Mouse (Mus musculus) layer of hippocampus, adult 18-20 months (tissue): Measurements from ENCODE around the gene Slc9a3r1. TPM values are rescaled to one million over a fixed set of nuclear protein-coding genes. Genes with fewer than 3 reads are reported as not detected.

ENCODE experiments used
- DNase-seq, 2 experiments: peaks; one replicate each; pipeline ENCODE4 v3.0.0; 2022; ENCODE audit warnings: low spot score in 2 of 2
- long read RNA-seq: library from polyadenylated mRNA; stranded (forward); transcript quantifications from one replicate; pipeline ENCODE4 v2.0.0, GENCODE M21; 2021
- total RNA-seq, 2 experiments: library from RNA; stranded (reverse); gene quantifications; 2 replicates each; pipeline ENCODE4 v1.2.3; 2021

The Slc9a3r1 gene
- 10 to 100 TPM; 66.9 to 70.4 TPM for total RNA-seq
- long read RNA-seq, transcript Slc9a3r1-201 (6 exons, 1,925 nt), result major isoform, 30 of 33 reads
- long read RNA-seq, partial matches to known transcripts, result 3 of 33 reads
- long read RNA-seq, other reads (novel, unspliced or antisense), result 0 of 33 reads

GRCm38 (mm10) chr11:115162832-115163480, at the start of gene Slc9a3r1:
TSS of gene Slc9a3r1 (plus strand) at chr11:115163341.
- peak; percentile 86 to 96 for DNase-seq

DNA sequence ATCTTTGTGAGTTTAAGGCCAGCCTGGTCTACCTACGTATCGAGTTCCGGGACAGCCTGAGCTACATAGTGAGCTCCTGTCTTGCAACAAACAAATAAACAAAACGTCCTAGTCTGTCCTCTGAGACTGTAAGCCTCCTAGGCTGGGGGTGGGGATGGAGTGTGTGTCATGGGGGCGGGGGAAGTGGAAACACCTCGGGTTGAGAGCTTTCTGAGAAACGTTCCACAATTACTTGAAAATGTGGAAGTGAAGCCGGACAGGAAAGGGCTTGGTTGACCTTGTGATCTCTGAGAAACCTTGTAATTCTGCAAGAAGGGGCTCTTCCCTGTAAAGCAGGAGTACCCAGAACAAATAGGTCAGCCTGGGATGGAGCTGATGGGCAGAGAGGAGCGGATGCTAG, 43.7 kb upstream of the Slc9a3r1 start:
- no peak for DNase-seq

DNA sequence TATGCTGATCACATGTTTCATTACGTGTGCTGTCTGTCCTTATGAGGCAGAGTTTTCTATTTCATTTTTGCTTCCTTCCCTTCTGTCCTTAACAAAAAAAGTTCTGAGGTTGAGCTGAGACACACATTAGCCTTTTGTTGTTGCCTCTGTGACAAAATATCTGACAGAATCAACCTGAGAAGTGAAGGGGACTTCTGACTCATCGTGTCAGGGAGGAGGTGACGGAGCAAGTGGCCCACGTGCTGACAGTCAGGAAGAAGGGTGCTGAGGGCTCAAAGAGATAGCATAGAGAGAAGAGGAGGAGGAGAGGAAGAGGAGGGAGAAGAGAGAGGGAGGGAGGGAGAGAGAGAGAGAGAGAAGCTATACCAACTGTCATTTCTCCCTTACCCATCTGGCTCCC, 34.7 kb upstream of the Slc9a3r1 start:
- no peak for DNase-seq

DNA sequence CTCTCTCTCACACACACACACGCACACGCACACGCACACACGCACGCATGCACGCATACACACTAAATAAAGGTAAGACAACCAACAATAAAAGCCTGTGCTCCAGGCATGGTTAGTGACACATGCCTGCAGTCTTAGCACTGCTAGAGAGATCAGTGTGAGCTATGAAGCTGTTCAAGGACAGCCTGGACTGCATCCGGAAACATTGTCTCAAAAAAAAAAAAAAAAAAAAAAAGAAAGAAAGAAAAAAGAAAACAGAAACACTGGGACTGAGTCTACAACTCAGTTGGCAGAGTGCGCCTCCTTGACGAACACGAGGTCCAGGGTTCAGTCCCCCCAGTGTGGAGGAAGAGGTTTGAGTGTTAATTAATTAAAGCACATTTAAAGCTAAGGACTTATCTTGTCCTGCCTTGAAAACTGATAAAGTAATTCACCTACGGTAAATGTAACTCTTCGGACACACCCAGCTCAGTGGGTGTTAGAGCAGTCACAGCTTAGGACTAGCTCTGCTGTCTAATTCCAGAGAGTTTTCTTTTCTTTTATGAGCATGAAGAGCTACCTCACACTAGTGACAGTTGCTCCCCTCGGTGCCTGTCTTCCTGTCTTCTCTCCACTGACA, 33.5 kb upstream of the Slc9a3r1 start:
- DNase-seq, result no peak

GRCm38 (mm10) chr11:115131768-115132381, 31.3 kb upstream of the Slc9a3r1 start:
- DNase-seq, result no peak

- peak in 1 of 2 experiments; percentile 4 for DNase-seq
These were observed 29.3 kb upstream of the Slc9a3r1 start, which contains the start of gene Cd300lf for GRCm38 (mm10) chr11:115133800-115134199. TSS of gene Cd300lf (minus strand) at chr11:115133992.

DNA sequence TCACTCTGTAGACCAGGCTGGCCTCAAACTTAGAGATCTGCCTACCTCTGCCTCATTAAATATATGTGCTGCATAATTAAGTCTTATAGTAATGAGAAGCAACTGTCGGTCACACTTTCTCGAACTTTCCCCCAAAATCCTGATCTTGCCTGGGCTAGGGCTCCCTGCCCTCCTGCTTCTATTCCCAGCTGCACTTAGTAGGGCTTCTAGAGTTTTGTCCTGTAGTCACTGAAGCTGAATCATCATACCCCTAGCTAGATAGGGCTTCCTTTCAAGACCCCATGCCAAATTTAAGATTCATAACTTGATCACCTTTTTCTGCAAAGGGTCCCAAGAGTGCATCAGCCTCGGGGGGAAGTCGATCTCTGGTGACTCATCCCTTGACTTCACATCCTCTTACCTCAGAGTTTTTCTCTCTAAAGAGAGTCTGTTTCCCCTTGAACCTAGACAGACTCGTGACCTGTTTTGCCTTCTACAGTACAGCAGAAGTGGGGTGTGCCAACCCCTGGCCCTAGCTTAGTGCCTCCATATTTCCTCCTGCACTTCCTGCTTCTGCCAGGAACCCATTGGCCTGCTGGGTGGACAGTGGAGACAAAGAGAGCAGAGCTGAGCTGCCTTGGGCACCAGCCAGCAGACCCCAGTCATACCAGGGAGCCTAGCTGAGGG, 24.4 kb upstream of the Slc9a3r1 start:
- DNase-seq, result no peak

- no peak for DNase-seq
These were observed 21.2 kb upstream of the Slc9a3r1 start for GRCm38 (mm10) chr11:115141970-115142369.

GRCm38 (mm10) chr11:115147813-115148212, 15.3 kb upstream of the Slc9a3r1 start:
- DNase-seq, result no peak

DNA sequence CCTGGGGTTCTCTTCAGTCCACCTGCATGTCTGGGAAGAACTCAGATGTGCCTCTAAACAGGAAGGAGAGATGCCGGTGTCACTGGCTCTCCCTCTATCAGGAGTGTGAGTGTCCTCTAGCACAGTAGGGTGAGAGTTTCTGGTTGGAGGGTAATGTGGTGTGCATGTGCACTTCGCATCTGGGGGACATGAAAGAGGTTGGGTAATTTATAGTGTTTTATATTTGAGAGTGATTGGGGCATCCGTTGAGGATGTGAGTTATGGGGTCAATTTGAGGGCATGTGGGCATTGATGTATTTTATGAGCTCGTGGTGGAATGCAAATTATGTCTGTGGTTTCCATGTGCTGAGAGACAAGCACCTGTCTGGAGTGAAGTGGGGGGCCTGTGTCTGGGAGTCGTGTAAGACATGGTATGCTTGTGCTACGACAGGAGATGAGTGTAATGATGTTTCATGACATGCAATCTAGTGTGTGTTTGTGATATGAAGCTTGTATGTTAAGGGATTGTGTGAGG, 12.3 kb upstream of the Slc9a3r1 start:
- no peak for DNase-seq

GRCm38 (mm10) chr11:115151755-115152429, 11.2 kb upstream of the Slc9a3r1 start:
- DNase-seq, result peak in 1 of 2 experiments; percentile 33

- DNase-seq, result no peak
These were observed 10.1 kb upstream of the Slc9a3r1 start for GRCm38 (mm10) chr11:115153088-115153487.

GRCm38 (mm10) chr11:115153699-115154292, 9.3 kb upstream of the Slc9a3r1 start:
- peak in 1 of 2 experiments; percentile 64 for DNase-seq

- DNase-seq, result no peak
These were observed 8.0 kb upstream of the Slc9a3r1 start for GRCm38 (mm10) chr11:115155053-115155634.

- DNase-seq, result no peak
These were observed 5.0 kb upstream of the Slc9a3r1 start for GRCm38 (mm10) chr11:115157933-115158719.

GRCm38 (mm10) chr11:115160016-115160797, 2.9 kb upstream of the Slc9a3r1 start:
- DNase-seq, result peak in 1 of 2 experiments; percentile 68

DNA sequence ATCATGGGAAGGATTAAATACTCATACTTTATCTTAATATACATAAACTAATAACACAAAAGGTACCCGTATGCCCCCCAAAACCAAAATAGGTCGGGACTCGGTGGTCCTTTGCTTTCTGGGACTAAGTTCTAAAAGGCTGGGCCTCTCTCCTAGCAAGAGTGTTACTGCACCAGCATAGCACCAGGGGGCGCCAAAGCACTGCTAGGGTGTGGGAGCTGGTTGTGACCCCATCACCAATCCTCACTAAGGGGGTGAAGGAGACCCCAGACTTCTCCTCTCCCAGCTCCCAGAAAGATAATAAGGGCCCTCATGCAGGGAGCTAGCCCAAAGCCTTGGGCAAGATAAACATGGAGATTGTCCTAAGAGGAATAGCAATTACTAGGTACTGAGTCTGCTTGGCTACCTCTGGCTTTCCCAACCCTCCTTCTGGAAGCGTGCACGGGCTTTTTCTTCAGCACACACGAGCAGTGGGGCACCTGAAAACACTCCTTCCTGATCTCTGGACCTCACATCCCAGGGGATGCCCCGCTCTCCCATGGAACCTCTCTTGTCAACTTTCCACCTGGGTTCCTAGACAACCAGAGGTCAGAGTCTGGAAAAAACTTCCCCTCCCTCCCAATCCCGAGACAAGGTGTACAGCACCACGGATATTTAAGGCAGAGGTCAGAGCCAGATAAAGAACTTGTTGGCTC, 2.1 kb upstream of the Slc9a3r1 start:
- peak in 1 of 2 experiments; percentile 54 for DNase-seq
